Mouse (Mus musculus) cortical plate, adult 2 months (tissue): ENCODE measurements around the gene Recql5. TPM values are rescaled to one million over a fixed set of nuclear protein-coding genes. Genes with fewer than 3 reads are reported as not detected.

Experiments used
- H3K27ac ChIP-seq: fragments of 200-500 bp; 2 replicates; pipeline ENCODE4 v1.5.1; 2012; ENCODE audit warnings: low read length, control low read depth, inconsistent platforms; ENCODE audit not compliant: insufficient read depth
- H3K4me1 ChIP-seq: fragments of 200-500 bp; 2 replicates; pipeline ENCODE4 v1.6.1; 2011; ENCODE audit warnings: low read length; ENCODE audit not compliant: control insufficient read depth, insufficient read depth
- H3K4me3 ChIP-seq: fragments of 200-500 bp; 2 replicates; pipeline ENCODE4 v1.5.1; 2011; ENCODE audit warnings: mild to moderate bottlenecking, low read length, control low read depth; ENCODE audit not compliant: insufficient read depth
- CTCF ChIP-seq: fragments of 200-500 bp; IDR thresholded peaks from 2 replicates; pipeline ENCODE4 v1.5.1; 2011; ENCODE audit warnings: mild to moderate bottlenecking, control low read depth, low read length; ENCODE audit not compliant: insufficient read depth; ENCODE audit errors: extremely low read depth
- POLR2A ChIP-seq: fragments of 200-500 bp; IDR thresholded peaks from 2 replicates; pipeline ENCODE4 v1.6.1; 2011; ENCODE audit warnings: mild to moderate bottlenecking, low read length, control low read depth; ENCODE audit not compliant: insufficient read depth; ENCODE audit errors: extremely low read depth
- polyA plus RNA-seq: library from polyadenylated mRNA; depleted of rRNA; stranded (reverse); fragments of >200 nt; gene quantifications from 2 replicates; pipeline ENCODE4 v1.2.3, GENCODE M21; 2012

The Recql5 gene
- polyA plus RNA-seq, 1 experiment, result 31.7 TPM

GRCm38 (mm10) chr11:115945247-115945646, 12.0 kb upstream of the Recql5 start:
- no peaks in the 10 kb centered on the region for H3K4me1 ChIP-seq
- H3K4me3 ChIP-seq, result no peak overlapping the region
- TF ChIP-seq CTCF (no peak), POLR2A (no peak)
- no peak overlapping the region for H3K27ac ChIP-seq

GRCm38 (mm10) chr11:115941980-115942379, 8.7 kb upstream of the Recql5 start:
- no peak overlapping the region for H3K4me3 ChIP-seq
- no peaks in the 10 kb centered on the region for H3K4me1 ChIP-seq
- TF ChIP-seq POLR2A (no peak), CTCF (peak; percentile 31; the same call in 1 of the 2 replicates)
- no peak overlapping the region for H3K27ac ChIP-seq

- Histone ChIP-seq H3K27ac (no peak overlapping the region), H3K4me1 (no peaks in the 10 kb centered on the region), H3K4me3 (no peak overlapping the region)
- TF ChIP-seq POLR2A (no peak), CTCF (peak; percentile 69)
These were observed 6.5 kb upstream of the Recql5 start for GRCm38 (mm10) chr11:115939690-115940329.

DNA sequence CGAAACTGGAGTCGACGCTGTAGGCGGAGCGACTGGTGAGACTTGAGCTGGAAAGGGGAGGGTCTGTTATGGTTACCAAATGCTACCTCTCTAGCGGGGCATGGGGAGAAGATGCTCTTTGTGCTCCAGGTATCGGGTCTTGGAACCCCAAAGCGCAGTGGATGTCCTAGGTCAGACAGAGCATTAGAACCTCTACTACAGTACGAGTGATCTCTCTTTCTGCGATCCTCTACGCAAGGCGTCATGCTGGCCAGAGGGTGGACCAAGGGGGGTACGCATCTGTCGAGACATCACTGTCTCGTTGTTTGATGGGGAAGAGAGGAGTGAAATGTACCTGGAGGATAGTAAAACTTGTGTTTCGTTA, 452 bp upstream of the Recql5 start:
- Histone ChIP-seq H3K4me1 (peaks cover 1% of the 10 kb centered on the region; the same call in 1 of the 2 replicates), H3K4me3 (peak overlapping the region; percentile 75), H3K27ac (no peak overlapping the region)
- TF ChIP-seq POLR2A (no peak), CTCF (no peak)

DNA sequence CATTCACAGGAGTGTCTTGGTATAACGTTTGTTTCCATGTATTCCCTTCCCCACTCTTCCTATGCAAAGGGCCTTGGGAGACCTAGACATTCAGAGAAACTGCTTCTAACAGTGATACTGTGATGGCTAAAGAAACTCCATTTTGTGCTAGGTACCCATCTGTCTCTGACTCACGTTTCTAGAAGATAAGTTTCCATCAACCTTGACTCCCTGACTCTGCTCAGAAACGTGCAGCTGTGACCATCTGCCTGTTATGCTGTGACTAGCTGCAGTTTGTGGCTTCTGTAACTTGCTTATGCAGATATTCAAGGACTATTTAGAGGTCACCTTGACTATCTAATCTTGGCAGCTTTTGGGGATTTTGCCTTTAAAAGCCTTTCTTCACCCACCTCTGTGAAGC, 2.0 kb downstream of the Recql5 start:
- TF ChIP-seq POLR2A (no peak), CTCF (no peak)
- peaks cover 1% of the 10 kb centered on the region; the same call in 1 of the 2 replicates for H3K4me1 ChIP-seq
- no peak overlapping the region for H3K27ac ChIP-seq

DNA sequence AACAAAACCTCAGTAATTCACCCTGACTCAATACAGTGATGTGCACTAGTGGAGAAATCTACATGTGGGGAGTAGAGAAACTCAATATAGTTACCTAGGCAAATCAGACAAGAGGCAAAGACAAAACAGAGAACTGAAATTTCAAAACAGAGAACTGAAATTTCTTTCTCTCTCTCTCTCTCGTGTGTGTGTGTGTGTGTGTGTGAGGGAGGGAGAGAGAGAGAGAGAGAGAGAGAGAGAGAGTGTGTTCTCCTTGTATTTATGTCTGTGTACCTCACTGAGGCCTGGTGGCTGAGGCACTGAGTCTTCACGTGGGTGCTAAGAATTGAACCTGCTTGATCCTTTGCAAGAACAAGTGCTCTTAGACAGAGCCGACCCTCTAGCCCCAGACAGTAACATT, 3.5 kb downstream of the Recql5 start:
- Histone ChIP-seq H3K27ac (no peak overlapping the region), H3K4me1 (peaks cover 1% of the 10 kb centered on the region; the same call in 1 of the 2 replicates), H3K4me3 (no peak overlapping the region)
- no peak for TF ChIP-seq POLR2A
- no peak for TF ChIP-seq CTCF

More for the DNA sequence above, 2.0 kb downstream of the Recql5 start:
- no peak overlapping the region for H3K4me3 ChIP-seq

DNA sequence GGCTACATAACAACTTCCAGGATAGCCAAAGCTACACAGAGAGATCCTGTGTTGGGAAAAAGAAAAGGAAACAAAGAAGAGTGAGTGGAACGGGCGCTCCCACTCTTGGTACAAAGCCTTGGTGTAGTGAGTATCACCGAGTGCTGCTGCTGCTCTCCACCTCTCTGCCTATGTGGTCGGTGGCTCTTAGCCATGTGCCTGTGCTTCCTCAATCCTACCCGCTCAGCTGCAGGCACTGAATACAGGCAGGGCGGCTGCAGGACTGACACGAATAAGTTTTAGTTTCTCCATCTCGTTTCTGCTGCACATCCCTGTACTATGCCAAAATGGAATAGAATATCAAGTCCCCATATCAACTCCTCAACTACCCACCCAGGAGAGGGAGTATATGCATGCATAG, 4.2 kb downstream of the Recql5 start:
- TF ChIP-seq POLR2A, result no peak
- TF ChIP-seq CTCF, result no peak
- no peak overlapping the region for H3K4me3 ChIP-seq
- no peaks in the 10 kb centered on the region; the same call in 1 of the 2 replicates for H3K4me1 ChIP-seq
- no peak overlapping the region for H3K27ac ChIP-seq

- no peaks in the 10 kb centered on the region for H3K4me1 ChIP-seq
- no peak overlapping the region for H3K27ac ChIP-seq
- TF ChIP-seq POLR2A, result no peak
- H3K4me3 ChIP-seq, result no peak overlapping the region
These were observed 11.3 kb downstream of the Recql5 start for GRCm38 (mm10) chr11:115921986-115922385.

- Histone ChIP-seq H3K27ac (no peak overlapping the region), H3K4me1 (no peaks in the 10 kb centered on the region), H3K4me3 (no peak overlapping the region)
- TF ChIP-seq CTCF (peak; percentile 72), POLR2A (no peak)
These were observed 13.0 kb downstream of the Recql5 start for GRCm38 (mm10) chr11:115920110-115920818.

- Histone ChIP-seq H3K4me1 (no peaks in the 10 kb centered on the region), H3K4me3 (no peak overlapping the region), H3K27ac (no peak overlapping the region)
- TF ChIP-seq CTCF, result no peak
- TF ChIP-seq POLR2A, result no peak
These were observed 14.2 kb downstream of the Recql5 start for GRCm38 (mm10) chr11:115919073-115919472.

GRCm38 (mm10) chr11:115918637-115919036, 14.6 kb downstream of the Recql5 start:
- no peak overlapping the region for H3K4me3 ChIP-seq
- H3K4me1 ChIP-seq, result no peaks in the 10 kb centered on the region
- TF ChIP-seq CTCF (no peak), POLR2A (no peak)
- no peak overlapping the region for H3K27ac ChIP-seq
